Mouse (Mus musculus) spleen, postnatal 4 days (tissue): Measurements from ENCODE around the gene Cacna1f.

ENCODE experiments used
- DNase-seq, 2 experiments: peaks; one replicate each; pipeline ENCODE4 v3.0.0; 2022; ENCODE audit warnings: low spot score in 2 of 2

The Cacna1f gene

GRCm38 (mm10) chrX:7674284-7675000 lies 67.6 kb downstream of the Cacna1f start:
- no peak for DNase-seq

DNA sequence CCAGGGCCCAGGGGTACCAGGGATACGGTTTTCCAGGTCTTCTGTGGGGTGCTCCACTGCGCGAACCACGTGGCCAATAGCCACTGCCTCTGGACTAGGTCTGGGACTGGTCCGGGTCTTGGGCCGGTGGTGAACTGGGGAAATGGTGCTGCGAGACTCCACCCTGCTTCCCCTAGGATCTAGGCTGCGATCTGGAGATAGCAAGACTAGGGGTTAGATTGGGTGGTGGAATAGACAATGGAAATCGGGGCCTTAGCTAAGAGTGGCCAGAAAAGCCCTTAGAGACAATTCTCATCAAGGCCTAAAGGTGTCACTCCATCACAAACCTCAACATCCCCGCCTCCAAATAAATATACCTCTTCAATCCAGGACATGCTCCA lies 68.1 kb downstream of the Cacna1f start:
- DNase-seq, result no peak

DNA sequence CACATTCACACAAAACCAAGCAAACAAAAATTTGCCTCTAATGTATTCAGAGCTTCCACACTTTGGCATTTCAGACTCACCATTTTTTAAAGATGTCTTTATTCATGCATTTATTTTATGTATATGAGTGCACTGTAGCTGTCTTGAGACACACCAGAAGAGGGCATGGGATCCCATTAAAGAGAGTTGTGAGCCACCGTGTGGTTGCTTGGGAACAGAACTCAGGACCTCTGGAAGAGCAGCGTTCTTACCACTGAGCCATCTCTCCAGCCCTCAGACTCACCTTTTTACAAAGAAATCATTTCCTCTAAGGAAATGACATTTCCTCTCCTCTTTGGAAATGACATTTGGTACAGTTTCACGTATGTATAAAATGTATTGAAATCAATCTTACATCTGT lies 72.1 kb downstream of the Cacna1f start:
- DNase-seq, result no peak

- peak; percentile 85 to 94 for DNase-seq
Measured at GRCm38 (mm10) chrX:7679405-7680056, 72.6 kb downstream of the Cacna1f start.

DNA sequence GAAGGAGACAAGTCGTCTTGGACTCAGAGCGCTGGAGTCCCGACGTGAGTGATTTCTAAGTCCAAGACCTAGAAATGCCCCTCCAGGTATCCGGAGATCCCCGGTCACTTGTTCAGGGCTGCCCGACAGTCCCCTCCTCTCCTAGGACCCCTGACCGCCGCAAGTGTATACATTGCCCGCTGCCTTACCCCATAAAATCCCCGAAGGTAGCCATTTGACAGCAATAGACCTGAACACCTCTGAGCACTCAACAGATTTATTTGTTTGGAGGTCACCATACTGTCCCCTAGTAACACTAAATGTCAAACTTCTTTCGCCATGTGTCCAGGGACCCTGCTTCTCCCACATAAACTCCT lies 73.2 kb downstream of the Cacna1f start:
- no peak for DNase-seq

DNA sequence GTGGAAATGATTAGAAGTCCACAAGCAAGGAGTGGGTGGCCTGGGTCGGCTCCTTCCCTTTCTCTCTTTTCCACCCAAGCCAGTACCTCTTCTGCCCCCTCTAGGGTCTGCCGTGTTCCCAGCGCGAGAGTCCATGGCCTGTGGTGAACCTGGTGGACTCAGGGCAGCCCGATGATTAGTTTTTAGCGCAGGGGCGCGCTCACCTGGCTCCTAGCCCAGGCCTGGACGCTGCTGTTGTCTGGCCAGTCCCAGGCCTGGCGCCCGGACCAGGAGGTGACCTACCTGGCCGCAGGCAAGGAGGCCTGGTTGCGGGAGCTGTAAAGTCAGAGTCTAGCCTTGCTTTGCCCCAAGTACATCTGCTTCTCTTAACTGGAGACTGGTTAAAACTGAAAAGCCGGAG lies 74.0 kb downstream of the Cacna1f start, which contains the start of gene Magix:
TSS of gene Magix (minus strand) at position 388 of the 400 bp plus-strand sequence.
- no peak for DNase-seq
